Mouse (Mus musculus): ENCODE measurements around the gene Mtmr3. TPM values are rescaled to one million over a fixed set of nuclear protein-coding genes. Genes with fewer than 3 reads are reported as not detected.
A peak's percentile ranks its signal among the peaks of the same experiment; 100 is the strongest.

Mtmr3 gene
- total RNA-seq, 1 experiment from 2014 or later: 60.3 TPM

DNA sequence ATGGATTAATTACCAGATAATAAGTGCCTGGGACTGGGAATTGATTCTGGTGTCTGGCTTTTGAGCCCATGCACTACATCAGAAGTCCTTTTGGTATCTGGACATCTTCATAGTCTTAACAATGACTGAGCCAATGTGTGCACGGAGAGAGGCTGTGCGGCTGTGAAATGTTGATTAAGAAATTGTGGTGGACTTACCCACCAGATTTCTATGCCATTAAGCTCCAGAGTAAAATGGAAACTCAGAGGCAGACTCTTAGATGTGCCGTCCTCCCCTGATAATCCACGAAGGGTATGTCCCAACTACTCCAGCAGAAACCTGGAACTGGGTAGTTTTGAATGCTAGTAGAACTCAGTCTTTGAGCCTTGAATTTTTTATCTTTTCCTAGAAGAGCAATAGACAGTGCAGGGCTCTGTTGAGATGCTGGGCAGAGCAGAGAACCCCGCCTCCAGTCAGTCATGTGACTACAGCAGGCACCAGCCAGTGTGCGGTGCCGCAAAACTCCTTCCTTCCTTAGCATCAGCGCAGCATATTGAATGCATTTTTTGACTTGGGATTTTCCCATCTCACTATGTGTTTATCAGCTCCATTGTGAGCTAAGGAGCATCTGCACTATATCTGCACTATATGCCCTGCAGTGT, 139.6 kb downstream of the Mtmr3 start:
- no peak for ATAC-seq (replicated peaks in 1 of 2; ENCODE audit: insufficient read depth in 1 of 2, low FRiP score in 2 of 2, low TSS enrichment in 1 of 2, low read depth in 1 of 2, poor library complexity in 2 of 2, severe bottlenecking in 2 of 2)

DNA sequence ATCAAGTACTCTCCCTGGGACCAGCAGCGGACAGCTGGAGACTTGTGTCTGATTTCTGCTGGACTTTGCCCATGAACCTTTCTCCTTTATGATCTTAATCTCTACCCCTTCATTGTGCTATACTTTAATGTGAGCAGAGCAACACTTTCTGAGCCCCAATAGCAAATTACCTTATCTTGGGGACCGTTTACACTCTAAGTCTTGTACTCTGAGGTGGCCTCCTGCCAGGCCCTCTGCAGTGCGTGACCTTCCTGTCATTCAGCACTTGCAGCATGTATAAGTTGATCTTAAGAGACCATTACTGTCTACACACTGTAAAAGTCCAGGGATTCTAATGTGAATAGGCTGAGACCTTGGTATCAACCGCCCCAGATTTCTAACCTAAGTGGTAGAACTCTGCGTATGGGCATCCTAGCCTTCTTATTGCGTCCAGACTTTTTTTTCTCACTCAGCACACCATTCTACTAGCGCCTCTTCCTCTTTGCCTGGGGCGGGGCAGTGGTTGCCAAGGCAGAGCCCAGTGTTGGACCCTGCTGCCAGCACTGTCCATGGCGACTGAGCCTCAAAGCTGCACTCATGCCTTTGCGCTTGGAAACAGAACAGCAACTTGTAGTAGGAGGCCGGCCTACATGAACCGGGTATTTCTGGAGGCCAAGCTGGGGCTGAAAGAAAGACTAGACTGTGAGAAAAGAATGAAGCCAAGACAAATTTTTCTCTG, 142.0 kb downstream of the Mtmr3 start:
- ATAC-seq (replicated peaks in 1 of 2; ENCODE audit: insufficient read depth in 1 of 2, low FRiP score in 2 of 2, low TSS enrichment in 1 of 2, low read depth in 1 of 2, poor library complexity in 2 of 2, severe bottlenecking in 2 of 2): no peak

DNA sequence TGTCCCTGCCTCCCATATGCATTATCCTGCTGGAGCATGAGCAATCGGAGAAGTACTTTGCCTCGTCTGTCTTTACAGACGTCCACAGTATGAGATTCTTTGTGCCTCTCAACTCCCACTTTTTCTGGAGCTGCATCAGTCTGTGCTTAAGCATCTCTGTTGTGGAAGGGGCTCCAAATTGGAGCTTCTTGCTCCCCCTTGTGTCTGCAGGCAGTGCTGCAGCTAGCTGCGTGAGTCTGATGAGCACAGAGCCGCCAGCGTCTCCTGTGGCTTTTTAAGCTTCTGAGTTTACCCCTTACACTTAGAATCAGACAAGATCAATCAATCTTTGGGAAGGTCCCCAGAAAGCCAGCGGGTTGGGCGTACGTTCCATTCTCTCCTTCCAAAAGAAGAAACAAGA, 143.5 kb downstream of the Mtmr3 start:
- ATAC-seq (replicated peaks in 1 of 2; ENCODE audit: insufficient read depth in 1 of 2, low FRiP score in 2 of 2, low TSS enrichment in 1 of 2, low read depth in 1 of 2, poor library complexity in 2 of 2, severe bottlenecking in 2 of 2): peak; percentile 62 to 75; a peak in 3 of 4 replicates

DNA sequence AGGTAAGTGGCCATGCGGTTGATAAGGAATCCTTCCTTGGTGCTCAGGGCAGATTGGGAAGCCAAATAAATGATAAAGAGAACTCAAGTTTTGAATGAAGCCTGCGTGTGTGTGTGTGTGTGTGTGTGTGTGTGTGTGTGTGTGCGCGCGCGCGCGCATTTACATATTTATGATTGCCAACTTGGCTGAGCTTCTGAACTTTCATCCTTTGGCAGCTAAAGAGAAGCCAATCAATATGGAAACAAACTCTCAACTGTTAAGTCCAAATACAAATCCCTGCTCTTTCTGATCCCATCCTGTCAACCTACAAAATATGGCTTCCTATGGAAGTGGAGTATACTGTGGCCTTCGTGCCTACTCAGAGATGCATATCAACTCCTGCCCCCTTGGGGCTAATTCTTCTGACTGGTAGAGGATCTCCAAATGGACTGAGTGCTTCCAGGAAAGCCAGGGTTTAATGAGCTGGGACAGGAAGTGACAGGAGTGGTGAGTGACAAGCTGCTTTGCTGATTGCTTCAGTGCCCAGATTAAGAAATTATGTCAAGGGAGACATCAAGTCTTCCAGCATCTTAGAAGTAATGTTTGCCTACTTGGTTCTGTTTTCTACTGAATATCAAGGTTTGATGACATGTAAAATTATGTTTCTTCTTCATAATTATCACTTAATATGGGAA, 148.3 kb downstream of the Mtmr3 start:
- ATAC-seq (replicated peaks in 1 of 2; ENCODE audit: insufficient read depth in 1 of 2, low FRiP score in 2 of 2, low TSS enrichment in 1 of 2, low read depth in 1 of 2, poor library complexity in 2 of 2, severe bottlenecking in 2 of 2): no peak

DNA sequence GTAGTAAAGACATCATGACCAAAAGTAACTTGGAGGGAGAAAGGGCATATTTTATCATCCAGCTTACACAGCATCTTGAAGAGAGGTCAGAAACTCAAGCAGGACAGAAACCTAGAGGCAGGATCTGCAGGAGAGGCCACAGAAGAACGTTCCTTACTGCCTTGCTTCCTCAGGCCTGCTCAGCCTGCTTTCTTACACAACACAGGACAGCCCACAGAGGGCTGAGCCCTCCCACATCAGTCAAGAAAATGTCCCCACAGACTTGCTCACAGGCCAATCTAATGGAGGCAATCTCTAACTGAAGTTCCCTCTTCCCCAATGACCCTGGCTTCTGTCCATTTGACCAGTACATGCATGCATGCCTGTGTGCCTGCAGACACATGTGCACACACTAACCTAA, 152.4 kb downstream of the Mtmr3 start:
- ATAC-seq (replicated peaks in 1 of 2; ENCODE audit: insufficient read depth in 1 of 2, low FRiP score in 2 of 2, low TSS enrichment in 1 of 2, low read depth in 1 of 2, poor library complexity in 2 of 2, severe bottlenecking in 2 of 2): no peak

DNA sequence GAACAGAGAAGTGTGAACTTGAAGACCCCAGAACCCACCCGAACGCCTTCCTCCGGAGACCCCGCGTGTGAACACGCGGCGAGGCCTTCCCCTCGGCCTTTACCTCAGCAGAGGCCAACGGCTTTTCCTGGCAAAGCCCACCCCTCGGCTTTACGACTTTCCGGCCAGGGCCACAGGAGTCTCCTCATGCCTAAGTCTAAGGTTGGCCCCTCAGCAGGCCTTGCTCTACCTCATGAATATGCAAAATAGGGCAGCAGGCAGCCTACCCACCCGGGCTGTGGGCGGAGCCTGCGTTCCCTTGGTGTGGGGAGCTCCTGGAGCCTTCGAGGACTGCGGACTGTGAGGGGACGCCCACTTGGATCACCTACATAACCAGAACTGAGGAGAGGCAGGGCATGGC, 153.7 kb downstream of the Mtmr3 start, which contains the start of gene Hormad2:
Gene Hormad2, minus strand, starts transcription at position 128 of the 400 bp plus-strand sequence.
- ATAC-seq (replicated peaks in 1 of 2; ENCODE audit: insufficient read depth in 1 of 2, low FRiP score in 2 of 2, low TSS enrichment in 1 of 2, low read depth in 1 of 2, poor library complexity in 2 of 2, severe bottlenecking in 2 of 2): no peak

DNA sequence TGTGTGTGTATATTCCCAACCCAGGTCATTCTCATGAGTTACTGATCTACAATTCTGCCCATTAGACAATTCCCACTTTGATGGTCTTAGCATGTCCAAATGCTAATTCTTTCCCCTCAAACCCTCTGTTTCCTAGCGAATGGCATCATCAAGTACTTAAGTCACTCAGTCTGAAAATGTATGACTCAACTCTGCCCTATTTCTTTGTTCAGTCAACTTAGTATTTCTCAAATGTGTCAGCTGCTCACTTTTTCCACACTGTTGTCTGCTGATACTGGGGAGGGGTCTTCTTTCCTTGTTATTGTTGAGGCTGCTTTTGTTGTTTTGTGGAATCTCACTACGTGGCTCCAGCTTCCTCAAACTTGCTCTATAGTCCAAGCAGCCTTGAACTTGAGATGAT, 156.5 kb downstream of the Mtmr3 start:
- ATAC-seq (replicated peaks in 1 of 2; ENCODE audit: insufficient read depth in 1 of 2, low FRiP score in 2 of 2, low TSS enrichment in 1 of 2, low read depth in 1 of 2, poor library complexity in 2 of 2, severe bottlenecking in 2 of 2): no peak

DNA sequence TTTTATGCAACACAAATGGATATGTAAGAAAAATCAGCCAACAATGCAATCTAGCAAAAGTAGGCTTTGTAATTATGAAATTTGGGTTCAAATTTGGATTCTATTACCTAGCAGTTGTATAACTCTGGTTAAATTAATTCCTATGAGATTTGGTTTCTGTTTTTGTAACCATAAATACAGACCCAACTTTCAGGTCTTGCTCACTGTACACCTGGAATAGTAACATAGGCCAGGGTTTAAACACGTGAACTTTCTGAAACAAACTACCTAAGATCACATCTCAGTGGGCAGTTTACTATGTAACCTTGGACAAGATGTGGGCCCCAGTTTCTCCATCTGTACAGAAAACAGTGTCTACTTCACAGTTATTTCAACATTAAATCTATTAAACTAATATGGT, 157.3 kb downstream of the Mtmr3 start:
- no peak for ATAC-seq (replicated peaks in 1 of 2; ENCODE audit: insufficient read depth in 1 of 2, low FRiP score in 2 of 2, low TSS enrichment in 1 of 2, low read depth in 1 of 2, poor library complexity in 2 of 2, severe bottlenecking in 2 of 2)

DNA sequence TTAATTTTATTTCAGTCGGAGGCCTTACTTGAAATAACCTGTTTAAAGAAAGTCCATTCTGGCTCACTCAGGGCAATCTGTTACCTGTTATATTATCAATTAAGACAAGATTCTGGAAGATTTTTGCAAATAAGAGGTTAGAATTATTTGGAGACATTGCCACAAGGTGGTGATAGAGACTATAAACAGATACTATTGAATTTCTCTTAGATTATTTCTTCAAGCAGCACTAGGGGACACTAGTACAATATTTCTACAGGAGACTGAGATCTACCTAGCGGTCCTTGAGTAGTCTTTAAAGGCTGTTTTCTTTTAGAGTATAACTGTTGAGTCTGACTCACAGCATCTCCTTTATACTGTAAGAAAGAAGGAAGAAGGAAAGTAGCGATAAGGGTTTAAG, 158.0 kb downstream of the Mtmr3 start:
- peak in 1 of 2 experiments; percentile 42; a peak in 2 of 4 replicates for ATAC-seq (replicated peaks in 1 of 2; ENCODE audit: insufficient read depth in 1 of 2, low FRiP score in 2 of 2, low TSS enrichment in 1 of 2, low read depth in 1 of 2, poor library complexity in 2 of 2, severe bottlenecking in 2 of 2)

DNA sequence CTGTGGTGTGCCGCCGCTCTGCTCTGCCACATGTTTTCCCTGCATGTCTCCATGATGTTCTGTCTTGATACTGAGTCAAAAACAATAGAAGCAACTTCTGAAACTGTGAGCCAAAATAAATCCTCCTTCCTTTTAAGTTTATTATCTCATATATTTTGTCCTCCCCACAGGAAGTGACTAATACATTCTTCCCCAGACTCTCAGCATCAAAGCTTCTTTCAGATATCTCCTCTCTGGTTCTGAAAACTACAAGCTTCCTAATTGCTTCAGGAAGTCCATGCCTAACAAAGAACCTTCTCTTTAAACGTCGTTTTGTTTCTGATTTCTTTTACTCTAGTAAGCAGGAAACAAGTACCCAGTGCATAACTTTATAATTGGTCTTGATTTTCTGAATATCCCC, 160.2 kb downstream of the Mtmr3 start:
- ATAC-seq (replicated peaks in 1 of 2; ENCODE audit: insufficient read depth in 1 of 2, low FRiP score in 2 of 2, low TSS enrichment in 1 of 2, low read depth in 1 of 2, poor library complexity in 2 of 2, severe bottlenecking in 2 of 2): no peak

Other genes with a start within 250 kb of the Mtmr3 start
- gene Hormad2, start 153.8 kb downstream of the Mtmr3 start, total RNA-seq (2017): 0.31 and 0.79 TPM in 2 replicates
- not detected in 2 replicates for gene Gm11032, start 25.2 kb upstream of the Mtmr3 start, total RNA-seq (2017)
- 22.8 and 31.4 TPM in 2 replicates for gene Ascc2, start 42.9 kb upstream of the Mtmr3 start, total RNA-seq (2017)
- 23.9 and 115 TPM in 2 replicates for gene Uqcr10, start 109.5 kb upstream of the Mtmr3 start, total RNA-seq (2017)
- gene Zmat5, start 109.8 kb upstream of the Mtmr3 start, total RNA-seq (2017): 4.7 and 7.1 TPM in 2 replicates
- not detected in 2 replicates for gene Cabp7, start 151.9 kb upstream of the Mtmr3 start, total RNA-seq (2017)

Measured in hematopoietic stem cell, adult 5-6 weeks (primary cell).